Mouse (Mus musculus) lung, postnatal 10 days (tissue): ENCODE data around the gene Tln2.
"Not testable (repeated sequence)": the region's sequence is repeated elsewhere in the genome, so short reads cannot be mapped to it uniquely, and the experiment has no call there.

Source experiments
- DNase-seq: peaks from one replicate; pipeline ENCODE4 v3.0.0; 2021

The Tln2 gene

DNA sequence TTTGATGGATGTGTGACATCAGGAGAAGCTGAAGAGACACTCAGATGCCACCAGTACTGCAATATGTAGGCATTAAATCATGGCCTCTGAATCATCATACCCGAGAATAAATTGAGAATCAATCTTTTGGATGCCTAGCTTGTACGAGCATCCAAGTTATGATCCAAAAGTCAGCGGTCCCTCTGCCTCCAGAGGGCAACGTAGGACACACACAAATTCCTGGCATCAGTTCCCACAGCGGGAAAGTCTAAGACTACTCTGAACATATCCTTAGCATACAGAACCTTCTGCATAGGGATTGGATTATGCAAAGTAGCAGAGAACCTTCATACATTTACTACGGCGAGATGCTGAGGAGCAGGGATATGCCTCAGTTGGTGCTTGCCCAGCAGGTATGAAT, 210.5 kb downstream of the Tln2 start:
- peak; percentile 9 for DNase-seq

DNA sequence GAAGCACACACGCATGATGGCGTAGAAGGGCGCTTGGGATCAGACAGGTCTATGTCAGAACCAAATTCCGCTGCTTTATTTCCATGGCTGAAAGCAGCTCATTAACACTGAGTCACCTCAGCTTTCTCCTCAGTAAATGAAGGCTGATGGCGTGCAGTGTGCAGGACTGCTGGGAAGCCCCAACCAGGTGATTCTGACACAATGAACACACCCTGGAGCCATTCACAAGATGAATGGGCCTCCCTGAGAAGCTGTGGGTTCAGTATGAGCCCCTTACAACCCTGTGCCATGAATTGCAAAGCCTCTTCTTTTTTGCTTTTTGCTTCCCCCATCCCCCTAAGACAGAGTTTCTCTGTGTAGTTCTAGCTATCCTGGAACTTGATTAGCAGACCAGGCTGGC, 212.3 kb downstream of the Tln2 start:
- no peak for DNase-seq

DNA sequence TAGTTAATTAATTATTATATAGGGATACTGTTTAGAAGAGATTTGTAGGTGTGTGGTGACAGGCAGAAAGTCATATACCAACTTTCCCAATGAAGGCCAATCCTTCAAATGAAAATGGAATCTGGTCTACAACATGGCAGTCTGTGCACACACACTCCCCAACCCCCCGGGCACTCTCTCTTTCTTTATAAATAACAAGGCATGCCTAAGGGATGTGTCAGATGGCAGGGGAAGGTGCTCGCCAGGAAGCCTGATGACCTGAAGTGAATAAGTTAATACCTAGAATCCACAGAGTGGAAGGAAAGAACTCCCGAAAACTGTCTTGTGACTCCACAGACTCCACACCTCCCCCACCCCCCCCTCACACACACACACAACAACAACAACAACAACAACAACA, 228.2 kb downstream of the Tln2 start:
- DNase-seq = no peak

DNA sequence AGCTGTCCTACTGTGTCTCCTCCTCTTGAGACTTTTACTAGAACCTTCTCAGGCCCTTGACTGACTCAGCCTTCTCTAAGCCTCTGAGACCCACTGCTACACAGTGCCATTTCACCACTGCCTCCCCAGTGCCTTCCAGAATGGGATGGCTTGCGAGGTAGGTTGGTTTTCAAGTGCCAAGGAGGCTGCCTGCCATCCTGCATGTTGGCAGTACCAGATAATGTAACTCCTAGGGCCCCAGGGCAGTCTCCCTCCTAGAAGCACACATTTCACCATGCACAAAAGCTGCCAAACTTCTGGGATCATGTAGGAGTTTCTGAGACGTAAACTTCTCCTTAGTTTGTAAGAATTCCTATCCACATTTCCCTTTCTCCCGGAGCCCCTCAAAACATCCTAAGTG, 231.1 kb downstream of the Tln2 start:
- no peak for DNase-seq

DNA sequence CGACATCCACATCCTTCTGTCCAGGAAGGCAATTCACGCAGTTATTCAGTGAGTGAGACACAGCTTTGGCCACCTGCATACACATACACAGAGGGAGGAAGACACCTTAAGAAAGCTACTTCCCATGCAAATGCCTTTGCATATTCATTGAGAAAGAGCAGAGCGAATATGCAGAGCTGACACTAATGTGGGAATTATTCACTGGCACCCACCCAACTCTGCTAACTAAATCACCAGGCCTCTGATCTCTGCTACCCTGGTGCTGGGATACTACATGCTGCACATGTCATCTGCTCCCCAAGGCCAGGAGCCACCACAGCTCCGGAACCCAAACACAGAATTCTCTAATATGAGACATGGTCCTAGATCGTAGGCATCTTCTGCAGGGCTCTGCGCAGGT, 237.6 kb downstream of the Tln2 start:
- no peak for DNase-seq

DNA sequence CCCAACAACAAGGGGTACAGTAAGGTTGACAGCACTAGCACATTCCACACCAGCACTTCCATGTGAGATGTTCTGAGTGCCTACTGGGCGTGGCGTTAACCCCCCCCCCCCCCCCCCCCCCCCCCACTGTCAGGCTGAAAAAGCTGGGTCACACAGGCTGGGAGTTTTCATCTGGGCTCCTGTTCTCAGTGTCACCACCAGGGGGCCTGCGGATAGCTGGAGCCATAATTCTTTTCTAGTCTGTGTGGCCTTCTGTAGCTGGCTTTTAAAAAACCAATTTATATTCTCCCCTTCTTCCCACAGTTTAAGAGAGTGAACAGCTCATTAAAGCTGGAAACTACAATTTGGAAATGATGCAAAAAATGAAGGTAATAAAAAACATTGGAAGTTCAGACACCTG, 244.1 kb downstream of the Tln2 start:
- peak; percentile 72 for DNase-seq

DNA sequence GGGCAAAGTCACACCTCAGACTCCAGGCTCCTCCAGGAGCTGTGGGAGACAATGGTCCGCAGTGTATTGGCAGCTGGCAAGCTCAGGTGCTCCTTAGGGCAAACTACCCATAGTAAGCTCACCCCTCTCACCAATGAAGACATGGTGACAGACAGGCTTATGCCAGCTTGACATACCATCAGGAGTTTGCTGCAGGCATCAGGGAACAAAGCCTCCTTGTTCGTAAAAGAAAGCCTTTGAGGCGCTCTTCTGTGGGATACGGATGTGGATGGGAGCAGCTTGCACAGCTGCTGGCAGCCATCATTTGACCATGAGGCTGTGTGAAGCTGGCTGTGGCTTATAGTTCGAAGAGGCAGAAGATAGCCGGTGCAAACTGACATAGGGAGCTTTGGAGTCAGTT, 254.5 kb downstream of the Tln2 start:
- no peak for DNase-seq

DNA sequence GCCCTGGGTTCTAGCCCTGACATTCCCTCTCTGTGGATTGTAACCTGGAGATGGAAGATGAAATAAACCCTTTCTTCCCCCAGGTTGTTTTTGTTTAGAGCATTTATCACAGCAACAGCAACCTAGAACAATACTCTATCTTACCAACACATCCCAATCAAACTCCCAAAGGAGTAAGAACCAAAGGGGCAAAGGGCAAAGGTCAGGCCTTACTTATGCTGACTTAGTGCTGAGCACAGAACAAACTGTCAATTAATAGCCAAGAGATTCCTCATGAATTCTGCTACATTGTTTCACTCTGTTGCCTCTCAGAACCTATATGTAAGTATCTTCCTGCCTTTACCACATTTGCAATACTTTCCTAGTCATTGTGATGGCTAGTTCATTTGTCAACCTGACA, 255.5 kb downstream of the Tln2 start:
- no peak for DNase-seq

DNA sequence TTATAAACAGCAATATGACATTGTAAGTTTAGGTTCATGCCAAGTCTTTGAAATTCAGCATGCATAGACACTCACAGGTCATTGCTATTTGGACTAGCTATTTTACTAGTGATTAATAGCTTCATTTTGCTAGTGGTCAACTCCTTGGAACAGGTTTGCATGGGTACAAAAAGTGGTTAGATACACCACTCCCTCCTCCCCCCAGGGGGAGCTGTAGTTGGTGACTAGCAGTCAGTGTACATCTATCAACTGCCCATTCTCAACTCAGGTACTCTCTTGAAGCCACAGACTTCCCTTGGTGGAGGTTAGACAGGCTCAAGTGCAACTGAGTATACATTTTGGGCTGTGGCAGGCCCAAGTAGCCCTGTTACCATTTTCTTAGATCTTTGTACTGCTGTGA, 256.5 kb downstream of the Tln2 start:
- no peak for DNase-seq

DNA sequence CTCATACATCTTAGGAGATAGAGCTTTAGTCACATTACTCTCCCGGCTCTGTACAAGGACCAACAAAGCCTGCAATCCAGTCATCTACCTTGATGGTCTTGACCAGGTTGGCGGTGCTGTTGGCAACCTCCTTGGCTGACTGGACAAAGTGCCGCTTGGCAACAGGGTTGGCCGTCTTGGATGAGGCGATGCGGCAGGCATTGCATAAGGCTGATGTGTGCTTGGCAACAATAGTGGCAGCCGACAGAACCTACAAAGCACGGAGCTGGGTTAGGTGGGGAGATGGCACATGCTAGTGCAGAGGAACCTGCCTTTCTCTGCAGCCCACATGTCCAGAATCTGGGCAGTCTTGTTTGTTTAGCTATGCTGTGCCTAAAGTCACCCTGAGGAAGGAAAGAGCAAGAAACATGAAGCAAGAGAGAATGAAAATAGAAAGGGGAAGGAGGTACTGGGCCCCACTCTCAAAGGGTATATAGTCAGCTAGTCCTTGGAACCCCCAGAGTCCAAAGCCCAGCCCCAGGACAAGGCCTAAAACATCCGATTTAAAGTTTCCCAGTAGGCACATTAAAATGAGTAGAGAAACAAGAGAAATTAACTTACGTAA, 257.0 kb downstream of the Tln2 start:
- no peak for DNase-seq

DNA sequence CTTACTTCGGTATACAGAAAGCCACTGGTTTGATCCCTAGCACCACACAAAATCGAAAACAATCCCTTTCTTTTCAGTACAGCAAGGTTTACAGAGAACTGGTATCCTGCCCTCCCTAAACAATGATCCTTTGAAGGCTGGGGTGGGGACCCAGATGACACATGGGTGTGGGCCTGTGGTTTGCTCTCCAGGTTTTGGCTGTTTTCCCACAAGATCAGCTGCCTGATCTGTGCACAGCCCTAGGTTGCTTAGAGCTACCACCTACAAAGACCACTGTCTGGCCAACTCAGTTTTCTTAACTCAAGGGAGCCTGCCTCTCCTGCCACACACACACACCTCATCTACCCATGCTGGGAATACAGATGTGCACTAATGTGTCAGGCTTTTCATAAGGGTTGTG, 257.9 kb downstream of the Tln2 start:
- DNase-seq = no peak

DNA sequence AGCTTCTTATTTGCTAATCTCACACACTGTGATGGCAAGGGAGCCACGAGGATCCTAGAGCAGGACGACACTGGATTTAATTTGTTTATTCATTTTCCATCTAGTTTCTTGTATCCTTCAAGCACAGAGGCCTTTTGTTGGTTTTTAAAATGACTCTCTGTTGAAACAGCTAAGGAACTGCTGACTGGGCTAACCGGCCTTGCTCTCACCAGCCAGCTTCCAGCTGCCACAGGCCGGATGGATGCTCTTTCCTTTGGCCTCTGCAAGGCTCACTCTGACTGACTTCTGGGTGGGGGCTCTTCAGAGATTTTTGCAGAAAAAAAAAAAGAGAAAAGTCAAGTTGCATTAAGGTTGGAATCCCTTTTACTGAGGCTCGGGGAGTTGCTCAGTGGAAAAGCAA, 258.7 kb downstream of the Tln2 start:
- no peak for DNase-seq

DNA sequence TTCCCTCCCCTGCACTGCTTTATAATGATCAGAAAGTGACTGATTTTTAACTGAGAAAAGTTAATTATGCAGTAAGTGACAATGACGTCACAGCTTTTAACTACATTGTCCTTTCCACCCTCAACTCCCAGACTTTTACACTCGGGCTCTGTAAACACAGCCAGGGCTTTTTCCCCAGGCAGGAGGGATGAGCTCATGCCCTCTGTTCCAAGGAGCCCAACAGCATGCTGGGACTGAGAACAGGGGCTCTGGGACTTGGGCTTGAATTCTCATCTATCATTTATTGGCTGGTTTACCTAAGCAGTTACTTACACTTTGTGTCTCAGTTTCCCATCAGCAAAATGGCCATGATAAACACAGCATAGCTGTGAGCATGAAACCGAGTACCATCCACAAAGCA, 259.2 kb downstream of the Tln2 start:
- DNase-seq = no peak

DNA sequence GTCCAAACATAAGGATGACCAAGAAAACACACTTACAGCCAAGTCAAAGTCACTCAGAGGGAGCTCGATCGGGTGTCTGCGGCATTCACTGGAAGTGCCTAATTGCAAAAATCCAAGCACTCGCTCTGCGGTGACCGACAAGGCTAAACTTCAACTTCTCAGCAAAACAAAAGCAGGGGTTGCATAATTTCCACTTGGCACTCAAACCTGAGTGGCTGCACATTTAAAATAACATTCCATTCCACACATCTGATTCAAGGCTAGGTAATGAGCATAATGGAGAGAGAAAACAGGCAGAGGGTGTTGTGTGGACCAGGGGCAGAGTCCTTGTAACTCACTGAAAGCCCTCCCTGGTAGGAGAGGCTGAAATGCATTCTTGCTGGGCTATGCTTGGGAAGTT, 260.3 kb downstream of the Tln2 start:
- peak; percentile 38 for DNase-seq

DNA sequence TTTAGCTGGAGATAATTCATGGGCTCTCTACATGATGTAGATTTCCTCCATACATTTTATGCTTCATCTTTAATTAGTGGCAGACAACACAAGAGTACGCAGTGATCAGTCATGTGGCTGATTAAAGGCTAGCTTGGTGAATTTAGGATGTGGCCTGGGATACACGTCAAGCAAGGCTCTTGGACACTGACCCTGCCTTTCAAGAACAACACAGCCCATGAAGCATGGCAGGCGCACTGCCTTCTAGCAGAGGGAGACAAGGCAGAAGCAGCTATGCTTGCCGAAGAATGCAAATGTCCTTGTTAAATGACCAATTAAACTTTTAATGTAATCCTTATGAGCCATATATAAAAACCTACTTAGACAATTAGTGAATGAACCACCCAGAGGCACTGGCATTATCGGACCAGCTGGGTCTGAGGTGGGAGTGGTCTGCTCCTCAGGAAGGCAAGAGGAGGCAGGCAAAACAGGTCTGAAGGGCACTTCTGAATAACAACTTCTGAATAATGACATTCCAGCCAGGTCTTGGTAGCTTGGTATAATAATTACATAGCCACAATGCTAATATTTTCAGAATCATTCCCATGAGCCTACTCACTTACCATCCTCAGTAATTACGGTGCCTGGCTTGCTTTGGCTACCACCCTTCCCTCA, 262.1 kb downstream of the Tln2 start:
- DNase-seq = no peak

DNA sequence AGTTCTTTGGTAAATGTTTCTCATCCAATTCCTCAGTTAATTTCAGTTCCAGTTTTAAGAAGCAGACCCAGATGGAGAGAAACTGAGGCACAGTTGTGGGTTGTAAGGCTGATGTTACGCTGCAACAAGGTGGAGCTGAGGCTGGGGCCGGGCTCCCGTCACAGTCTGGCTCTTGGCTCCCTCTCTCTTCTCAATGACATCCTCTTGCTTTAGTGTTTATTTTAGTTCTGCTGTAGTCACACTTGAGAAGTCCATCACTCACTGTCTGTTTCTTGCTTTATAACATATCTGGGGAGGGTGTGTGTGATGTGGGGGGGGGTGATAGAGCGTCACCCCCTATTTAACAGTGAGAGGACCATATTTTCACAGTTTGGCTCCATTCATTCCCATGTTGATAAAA, 272.0 kb downstream of the Tln2 start:
- no peak for DNase-seq

DNA sequence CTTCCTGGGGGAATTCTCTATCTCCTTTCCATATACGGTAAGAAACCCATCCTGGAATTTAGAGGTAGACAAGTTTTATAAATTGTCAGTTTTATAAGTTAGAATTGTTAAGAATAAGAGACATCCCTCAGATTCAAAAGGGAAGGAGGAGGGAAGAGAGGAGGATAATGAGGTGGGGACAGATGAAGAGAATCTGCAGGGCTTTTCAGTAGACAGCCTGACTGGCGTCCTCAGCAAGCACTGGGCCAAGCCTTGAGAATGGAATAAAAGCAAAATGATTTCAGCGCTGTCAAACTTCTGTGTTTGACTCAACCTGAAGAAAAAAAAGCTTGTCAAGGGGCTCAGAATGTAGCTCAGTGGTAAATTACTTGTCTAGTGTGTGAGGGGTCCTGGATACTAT, 272.7 kb downstream of the Tln2 start:
- peak; percentile 57 for DNase-seq

DNA sequence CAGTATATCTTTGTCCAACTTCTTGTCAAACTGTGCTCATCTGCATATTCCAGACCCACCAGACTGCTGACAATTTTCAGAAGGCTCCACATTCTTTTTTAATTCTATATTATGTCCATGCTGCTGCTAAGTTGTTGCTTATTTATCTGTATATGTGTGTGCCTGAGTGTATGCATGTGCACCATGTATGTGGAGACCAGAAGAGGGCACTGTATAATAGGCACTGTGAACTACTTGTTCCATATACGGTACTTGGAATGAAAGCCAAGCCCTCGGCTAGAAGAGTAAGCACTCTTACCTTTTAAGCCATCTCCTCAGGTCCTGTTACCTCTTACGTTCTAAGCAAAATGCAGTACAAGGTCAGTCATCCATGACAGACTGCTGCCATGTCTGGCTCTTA, 274.0 kb downstream of the Tln2 start:
- DNase-seq = no peak

DNA sequence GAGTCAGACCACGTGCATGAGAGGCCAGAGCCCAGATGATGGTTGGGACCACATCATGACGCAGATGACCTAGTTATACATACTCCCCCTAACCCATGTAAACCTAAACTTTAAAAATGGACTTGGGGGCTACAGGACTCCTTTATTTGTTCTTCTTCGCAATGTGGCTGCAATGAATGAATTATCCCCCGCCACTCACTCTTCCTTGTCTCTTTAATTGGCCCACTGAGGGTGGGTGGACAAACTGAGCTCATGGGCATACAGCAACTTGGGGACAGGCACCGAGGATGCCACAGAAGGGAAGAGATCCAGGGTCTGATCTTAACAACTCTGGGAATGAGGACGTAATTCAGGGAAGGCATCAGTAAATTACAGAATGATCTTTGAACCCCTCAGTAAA, 277.7 kb downstream of the Tln2 start:
- no peak for DNase-seq

DNA sequence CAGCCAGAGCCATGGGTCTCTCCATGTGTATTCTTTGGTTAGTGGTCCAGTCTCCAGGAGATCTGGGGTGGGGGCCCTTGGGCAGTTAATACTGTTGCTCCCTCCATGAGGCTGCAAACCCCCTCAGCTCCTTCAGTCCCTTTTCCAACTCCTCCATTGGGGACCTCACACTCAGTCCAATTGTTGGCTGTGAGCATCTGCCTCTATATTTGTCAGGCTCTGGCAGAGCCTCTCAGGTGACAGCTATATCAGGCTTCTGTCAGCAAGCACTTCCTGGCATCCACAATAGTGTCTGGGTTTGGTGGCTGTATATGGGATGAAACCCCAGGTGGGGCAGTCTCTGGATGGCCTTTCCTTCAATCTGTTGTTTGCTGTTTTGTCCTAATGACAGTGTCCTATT, 279.2 kb downstream of the Tln2 start:
- DNase-seq = not testable (repeated sequence)

DNA sequence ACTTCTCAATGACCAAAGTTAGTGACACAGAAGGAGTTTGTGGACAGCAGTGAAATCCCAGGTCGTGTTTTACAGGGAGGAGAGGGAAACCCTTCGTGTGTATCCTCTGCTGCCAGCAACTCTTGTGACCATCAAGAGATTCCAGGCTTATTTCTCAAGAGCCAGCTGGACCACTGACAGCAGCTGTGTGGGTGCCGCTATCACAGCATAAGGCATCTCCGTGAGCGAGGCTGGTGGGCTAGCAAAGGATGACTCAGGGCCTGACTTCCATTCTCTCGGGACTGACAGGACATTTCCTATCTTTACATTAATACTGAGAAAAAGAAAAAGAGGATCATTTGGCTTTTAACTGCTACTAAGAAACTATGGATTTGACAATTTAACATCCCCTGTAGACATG, 283.1 kb downstream of the Tln2 start:
- no peak for DNase-seq

DNA sequence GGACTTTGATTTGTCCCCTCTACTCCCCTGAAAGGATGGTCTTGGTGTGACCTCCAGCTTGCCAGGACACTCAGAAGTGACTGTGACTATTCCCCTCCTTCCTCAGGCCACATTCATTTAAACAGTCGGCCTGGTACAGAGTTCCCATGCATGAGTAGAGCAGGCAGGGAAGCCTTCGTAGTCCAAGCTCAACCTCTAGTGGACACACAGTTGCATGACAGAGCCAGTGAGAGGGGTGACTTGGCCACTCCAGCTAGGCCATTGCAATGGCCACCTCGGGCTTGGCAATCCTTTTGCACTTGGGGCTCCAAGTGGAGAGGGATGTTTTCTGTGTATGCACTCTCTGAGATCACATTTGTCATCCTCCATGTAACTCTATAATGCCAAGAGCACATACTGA, 285.2 kb downstream of the Tln2 start:
- DNase-seq = peak; percentile 54

DNA sequence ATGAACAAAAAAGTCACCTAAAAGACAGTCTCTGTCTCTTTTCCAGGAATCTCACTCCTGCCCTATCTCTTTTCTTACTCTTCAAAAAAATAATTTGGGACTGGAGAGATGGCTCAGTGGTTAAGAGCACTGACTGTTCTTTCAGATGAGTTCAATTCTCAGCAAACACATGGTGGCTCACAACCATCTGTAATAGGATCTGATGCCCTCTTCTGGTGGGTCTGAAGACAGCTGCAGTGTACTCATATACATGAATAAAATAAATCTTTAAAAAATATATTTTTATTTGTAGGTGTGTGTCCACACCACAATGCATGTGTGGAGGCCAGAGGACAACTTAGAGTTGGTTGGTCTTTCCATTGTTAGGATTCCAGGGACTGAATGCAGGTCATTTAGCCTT, 286.1 kb downstream of the Tln2 start:
- DNase-seq = no peak

DNA sequence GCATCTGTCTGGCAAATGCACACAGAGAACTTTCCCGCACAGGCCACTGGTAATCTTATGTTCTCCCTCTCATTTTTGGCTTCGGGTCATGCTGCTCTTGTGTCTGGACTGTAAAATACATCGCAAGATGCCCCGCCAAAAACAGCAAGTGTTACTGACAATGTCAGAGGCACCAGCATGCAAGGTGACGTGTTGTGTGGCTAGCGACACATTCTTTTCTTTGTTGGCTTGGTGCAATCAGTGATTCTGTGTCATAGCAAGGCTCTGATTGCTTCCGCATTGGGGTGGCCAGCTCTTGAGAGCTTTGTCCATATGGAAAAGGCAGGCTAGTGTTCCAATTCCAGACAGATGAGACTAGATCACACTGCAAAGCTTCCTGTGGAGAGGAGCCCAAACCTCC, 288.8 kb downstream of the Tln2 start:
- peak; percentile 29 for DNase-seq

DNA sequence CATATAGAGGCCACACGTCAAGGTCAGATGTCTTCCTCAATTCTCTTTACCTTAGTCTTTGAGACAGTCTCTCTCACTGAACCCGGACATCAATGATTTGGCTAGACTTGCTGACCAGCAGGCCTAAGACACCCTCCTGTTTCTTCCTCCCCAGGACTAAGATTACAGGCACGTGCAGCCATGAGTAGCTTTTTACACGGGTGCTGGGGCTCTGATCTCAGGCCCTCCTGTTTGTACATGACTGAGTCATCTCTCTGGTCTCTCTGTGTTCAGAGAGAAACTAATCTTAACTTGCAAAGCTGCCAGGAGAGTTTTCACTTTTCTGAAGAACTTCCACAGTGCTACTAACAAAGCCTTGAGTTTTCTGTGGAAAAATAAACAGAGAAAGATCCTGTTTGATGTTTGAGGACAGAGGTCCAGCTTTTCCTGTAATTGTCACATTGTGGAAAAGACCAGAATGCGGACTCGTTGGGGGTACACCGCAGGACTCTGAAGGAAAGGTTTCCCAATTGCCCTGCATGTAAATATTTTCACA, 289.4 kb downstream of the Tln2 start:
- no peak for DNase-seq
